20 mouse cellular contexts compared by ENCODE assay signal in the genomic region with DNA sequence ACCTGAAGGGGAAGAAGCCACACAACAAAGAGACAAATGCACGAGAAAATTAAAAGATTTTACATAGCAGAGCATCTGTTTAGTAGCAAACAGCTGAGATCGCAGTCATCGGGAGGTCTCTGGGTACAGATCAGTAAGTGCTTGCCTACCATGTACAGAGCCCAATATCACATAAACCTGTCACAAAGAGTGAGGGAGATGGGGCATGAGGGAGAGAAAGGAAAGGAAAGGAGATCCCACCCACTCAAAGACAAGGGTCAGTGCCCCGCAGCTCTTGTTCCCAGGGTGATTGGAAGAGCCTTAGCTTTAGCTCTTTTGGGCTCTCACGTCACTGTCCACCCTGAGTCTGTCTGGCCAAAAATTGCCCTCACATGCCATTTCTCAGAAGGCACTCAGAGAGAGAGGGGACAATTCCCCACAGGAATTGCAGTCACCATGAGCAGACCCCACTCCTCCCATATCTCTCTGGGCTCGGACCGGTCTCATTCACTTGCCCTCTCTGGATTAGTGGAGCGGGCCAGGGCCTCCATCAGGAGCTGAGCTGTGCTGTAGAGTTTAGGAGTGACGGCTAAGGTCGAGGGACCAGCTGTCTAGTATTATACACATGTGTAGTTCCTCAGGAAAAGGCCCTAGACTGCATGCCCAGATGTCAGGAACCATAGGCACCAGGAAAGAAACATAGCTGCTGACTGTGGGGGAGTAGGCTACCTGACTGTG.
A peak's percentile ranks its signal among the peaks of the same experiment; 100 is the strongest.
DNase-seq lines count a peak whose midpoint lies in the region; ATAC-seq and TF ChIP-seq lines count a peak whose summit lies in the region.
"Had no signal": no experiment of that assay in that cellular context is flagged by ENCODE, and none has a peak within 500 bp of the region (broad histone marks: within the 10 kb centered on the region; RNA-seq: fewer than 3 reads in every experiment).

No protein-coding gene starts in this region.

- no peak overlapping the region for H3K9ac ChIP-seq in heart, adult 2 months (ENCODE audit: low read depth, low read length)
- H3K9ac ChIP-seq in kidney, embryonic 14.5 days (ENCODE audit: low read depth, low read length) = no peak overlapping the region
- H3K9ac ChIP-seq in lung, embryonic 15.5 days = no peak overlapping the region
- no peak overlapping the region for H3K9ac ChIP-seq in stomach, embryonic 16.5 days (ENCODE audit: low read length)
- no peak overlapping the region for H3K9ac ChIP-seq in stomach, postnatal 0 days (ENCODE audit: low read length)
- H3K9ac ChIP-seq: forebrain, embryonic 13.5 days; forebrain, postnatal 0 days; hindbrain, embryonic 15.5 days had no signal

- H3K27me3 ChIP-seq in heart, adult 2 months (ENCODE audit: control insufficient read depth, insufficient read depth, low read length) = no peaks in the 10 kb centered on the region
- no peaks in the 10 kb centered on the region for H3K27me3 ChIP-seq in kidney, embryonic 14.5 days (ENCODE audit: control insufficient read depth, insufficient read depth, low read length)
- H3K27me3 ChIP-seq in lung, embryonic 15.5 days = no peaks in the 10 kb centered on the region
- H3K27me3 ChIP-seq in stomach, embryonic 16.5 days (ENCODE audit: control insufficient read depth, insufficient read depth, low read length) = no peaks in the 10 kb centered on the region
- no peaks in the 10 kb centered on the region for H3K27me3 ChIP-seq in stomach, postnatal 0 days (ENCODE audit: control insufficient read depth, insufficient read depth, low read length)
- H3K27me3 ChIP-seq: CH12.LX; hindbrain, embryonic 15.5 days; Patski had no signal

- peaks cover 3% of the 10 kb centered on the region; the same call in 1 of the 2 replicates for H3K4me1 ChIP-seq in heart, adult 2 months (ENCODE audit: control insufficient read depth, insufficient read depth, low read length)
- H3K4me1 ChIP-seq in kidney, embryonic 14.5 days (ENCODE audit: control insufficient read depth, insufficient read depth, low read length) = no peaks in the 10 kb centered on the region
- no peaks in the 10 kb centered on the region for H3K4me1 ChIP-seq in lung, embryonic 15.5 days
- no peaks in the 10 kb centered on the region for H3K4me1 ChIP-seq in stomach, embryonic 16.5 days (ENCODE audit: control insufficient read depth, insufficient read depth, low read length)
- no peaks in the 10 kb centered on the region for H3K4me1 ChIP-seq in stomach, postnatal 0 days (replicated peaks; ENCODE audit: control insufficient read depth, insufficient read depth)
- H3K4me1 ChIP-seq: forebrain, embryonic 13.5 days; heart, embryonic 10.5 days; hindbrain, embryonic 15.5 days had no signal

- no peak overlapping the region for H3K4me3 ChIP-seq in heart, adult 2 months
- no peak overlapping the region for H3K4me3 ChIP-seq in kidney, embryonic 14.5 days (ENCODE audit: low read length)
- no peak overlapping the region for H3K4me3 ChIP-seq in lung, embryonic 15.5 days
- H3K4me3 ChIP-seq in stomach, embryonic 16.5 days (replicated peaks; ENCODE audit: low read length) = no peak overlapping the region
- H3K4me3 ChIP-seq in stomach, postnatal 0 days (ENCODE audit: low read depth, low read length) = no peak overlapping the region
- H3K4me3 ChIP-seq: forebrain, embryonic 13.5 days; heart, embryonic 10.5 days; hindbrain, embryonic 15.5 days had no signal

- H3K79me2 ChIP-seq in heart, adult 2 months (replicated peaks; ENCODE audit: control insufficient read depth, insufficient read depth, low read length) = no peaks in the 10 kb centered on the region

- peak; percentile 76 for ATAC-seq in kidney, embryonic 14.5 days (ENCODE audit: low FRiP score, low TSS enrichment)
- ATAC-seq in lung, embryonic 15.5 days (ENCODE audit: borderline replicate concordance, extremely low read depth, low FRiP score, low TSS enrichment) = no peak
- no peak for ATAC-seq in stomach, embryonic 16.5 days (ENCODE audit: insufficient read depth, low FRiP score)
- ATAC-seq in stomach, postnatal 0 days (ENCODE audit: low FRiP score, low TSS enrichment) = no peak
- ATAC-seq: activated CD4-positive, CD25-positive, alpha-beta regulatory T cell, adult 4 months; forebrain, embryonic 13.5 days; forebrain, postnatal 0 days; Patski had no signal

- H3K9me3 ChIP-seq in kidney, embryonic 14.5 days (ENCODE audit: control insufficient read depth, low read length) = no peaks in the 10 kb centered on the region
- no peaks in the 10 kb centered on the region for H3K9me3 ChIP-seq in lung, embryonic 15.5 days
- H3K9me3 ChIP-seq in stomach, embryonic 16.5 days (replicated peaks; ENCODE audit: control insufficient read depth, low read length) = no peaks in the 10 kb centered on the region
- H3K9me3 ChIP-seq in stomach, postnatal 0 days (ENCODE audit: control insufficient read depth, low read length) = no peaks in the 10 kb centered on the region
- H3K9me3 ChIP-seq: forebrain, embryonic 13.5 days; heart, embryonic 10.5 days; hindbrain, embryonic 15.5 days had no signal

- no peak for TF ChIP-seq EP300 in heart, adult 2 months (IDR thresholded peaks at IDR 0.05; ENCODE audit: insufficient read depth, low read depth, low read length)
- no peak for TF ChIP-seq EP300 in stomach, postnatal 0 days (optimal IDR thresholded peaks at IDR 0.05)

- peak overlapping the region; percentile 52 for H3K27ac ChIP-seq in heart, adult 2 months
- H3K27ac ChIP-seq in kidney, embryonic 14.5 days (ENCODE audit: low read depth, low read length) = no peak overlapping the region
- peak overlapping the region; percentile 39; the same call in 1 of the 2 replicates for H3K27ac ChIP-seq in lung, embryonic 15.5 days
- peak overlapping the region; percentile 2; the same call in 1 of the 2 replicates for H3K27ac ChIP-seq in stomach, embryonic 16.5 days (ENCODE audit: low read length)
- H3K27ac ChIP-seq in stomach, postnatal 0 days (replicated peaks) = no peak overlapping the region
- H3K27ac ChIP-seq: forebrain, embryonic 13.5 days; heart, embryonic 10.5 days; hindbrain, embryonic 15.5 days had no signal

- intact Hi-C loops in heart, adult 2 months (cut with DNase I) = loop anchor here (5.0 kb wide), 1 partner anchor 65 kb away; no protein-coding TSS in a partner anchor
- intact Hi-C loops in heart, postnatal 14 days (cut with DNase I) = no loop called here

- no peak overlapping the region for H3K4me2 ChIP-seq in kidney, embryonic 14.5 days (replicated peaks; ENCODE audit: low read depth, low read length)
- H3K4me2 ChIP-seq in lung, embryonic 15.5 days = no peak overlapping the region
- H3K4me2 ChIP-seq in stomach, embryonic 16.5 days (ENCODE audit: low read depth, low read length) = no peak overlapping the region
- no peak overlapping the region for H3K4me2 ChIP-seq in stomach, postnatal 0 days (replicated peaks; ENCODE audit: low read depth)
- H3K4me2 ChIP-seq: forebrain, embryonic 13.5 days; hindbrain, embryonic 15.5 days had no signal

- TF ChIP-seq POLR2A in heart, adult 2 months (IDR thresholded peaks at IDR 0.05; ENCODE audit: insufficient read depth, low read depth, low read length) = no peak

- no peaks in the 10 kb centered on the region for H3K36me3 ChIP-seq in heart, adult 2 months (ENCODE audit: control insufficient read depth, insufficient read depth, low read length)
- H3K36me3 ChIP-seq in kidney, embryonic 14.5 days (ENCODE audit: control insufficient read depth, insufficient read depth, low read length) = no peaks in the 10 kb centered on the region
- no peaks in the 10 kb centered on the region for H3K36me3 ChIP-seq in lung, embryonic 15.5 days
- no peaks in the 10 kb centered on the region for H3K36me3 ChIP-seq in stomach, embryonic 16.5 days (ENCODE audit: control insufficient read depth, insufficient read depth, low read length)
- H3K36me3 ChIP-seq in stomach, postnatal 0 days (ENCODE audit: control insufficient read depth, insufficient read depth, low read length) = no peaks in the 10 kb centered on the region
- H3K36me3 ChIP-seq: heart, embryonic 10.5 days; hindbrain, embryonic 15.5 days had no signal

- 79% methylated on average over 10 of the region's 10 CpGs for WGBS in heart, adult 2 months
- WGBS in kidney, embryonic 14.5 days = 51% methylated on average over 10 of the region's 10 CpGs
- 77% methylated on average over 10 of the region's 10 CpGs for WGBS in lung, embryonic 15.5 days
- WGBS in stomach, embryonic 16.5 days = 77% methylated on average over 10 of the region's 10 CpGs
- 80% methylated on average over 10 of the region's 10 CpGs for whole genome bisulfite sequencing in stomach, postnatal 0 days

- no peak for DNase-seq in heart, adult 2 months
- DNase-seq in heart, postnatal 14 days = no peak
- DNase-seq in kidney, postnatal 36 days = no peak
- DNase-seq in lung, postnatal 36 days = no peak
- DNase-seq in stomach, postnatal 0 days (ENCODE audit: low spot score) = no peak
- DNase-seq: adrenal gland, postnatal 14 days; cerebellum, adult 11-12 months; cerebellum, adult 9-10 months; cerebellum, postnatal 25 days; forebrain, postnatal 0 days; gastrocnemius, postnatal 14 days had no signal

- no peak for TF ChIP-seq CTCF in heart, adult 2 months (IDR thresholded peaks at IDR 0.05)
- no peak for TF ChIP-seq CTCF in stomach, postnatal 0 days (IDR thresholded peaks at IDR 0.05; ENCODE audit: low read depth)

Comparison
In these comparisons a context has a peak if more than half of its experiments do, and no peak if none do; other contexts are left out.
1. H3K27ac ChIP-seq: peak in heart, adult 2 months (single experiment), lung, embryonic 15.5 days (single experiment) and stomach, embryonic 16.5 days (single experiment); none in kidney, embryonic 14.5 days (single experiment) and stomach, postnatal 0 days (single experiment).